Mouse (Mus musculus) liver, adult 2 months (tissue): Measurements from ENCODE around the gene Ppm1h.

Source experiments
- CTCF ChIP-seq: fragments of 200-500 bp; IDR thresholded peaks from 2 replicates; pipeline ENCODE4 v1.5.1; 2011; ENCODE audit warnings: low read depth, low read length, control low read depth
- POLR2A ChIP-seq: fragments of 200-500 bp; IDR thresholded peaks from 2 replicates; pipeline ENCODE4 v1.6.1; 2011; ENCODE audit warnings: low read length, control low read depth; ENCODE audit not compliant: insufficient read depth; ENCODE audit errors: extremely low read depth

DNA sequence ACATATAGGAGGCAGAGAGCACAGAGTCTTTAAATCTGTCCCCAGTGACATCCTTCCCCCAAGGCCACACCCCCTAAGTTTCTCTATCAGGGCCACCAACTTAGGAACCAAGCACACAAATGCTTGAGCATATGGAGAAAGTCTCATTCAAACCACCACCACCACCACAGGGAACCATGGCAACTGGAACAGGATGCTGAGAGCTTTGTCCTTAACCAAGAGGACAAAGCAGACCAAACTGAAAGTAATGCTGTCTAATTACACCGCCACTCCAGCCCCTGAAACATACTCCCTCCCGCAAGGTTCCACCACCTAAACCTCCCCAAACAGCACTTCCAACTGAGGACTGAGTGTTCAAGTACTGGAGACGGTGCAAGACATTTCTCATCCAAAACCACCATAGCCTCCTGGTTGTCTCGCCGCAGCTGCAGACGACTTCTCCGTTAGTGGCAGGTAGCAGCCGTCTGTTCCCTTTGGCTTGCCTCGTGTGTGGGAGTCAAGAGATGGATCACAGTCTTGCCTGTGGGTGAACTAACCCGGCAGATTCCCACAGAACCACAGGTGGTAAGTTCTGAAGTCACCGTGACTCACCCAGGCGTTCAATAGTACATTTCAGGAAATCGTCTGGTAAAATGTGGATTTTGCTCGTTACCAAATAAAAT is 39.3 kb downstream of the Ppm1h start:
- TF ChIP-seq CTCF: no peak
- TF ChIP-seq POLR2A: no peak
